Mouse (Mus musculus): ENCODE measurements at regions not wholly inside any gene's neighbourhood (a gene's known extent, or its start where the extent isn't known, plus 50 kb on each side); places are given as distances from the start of the nearest gene placed in this dataset.
"Not testable (repeated sequence)": the region's sequence is repeated elsewhere in the genome, so short reads cannot be mapped to it uniquely, and the experiment has no call there.

DNA sequence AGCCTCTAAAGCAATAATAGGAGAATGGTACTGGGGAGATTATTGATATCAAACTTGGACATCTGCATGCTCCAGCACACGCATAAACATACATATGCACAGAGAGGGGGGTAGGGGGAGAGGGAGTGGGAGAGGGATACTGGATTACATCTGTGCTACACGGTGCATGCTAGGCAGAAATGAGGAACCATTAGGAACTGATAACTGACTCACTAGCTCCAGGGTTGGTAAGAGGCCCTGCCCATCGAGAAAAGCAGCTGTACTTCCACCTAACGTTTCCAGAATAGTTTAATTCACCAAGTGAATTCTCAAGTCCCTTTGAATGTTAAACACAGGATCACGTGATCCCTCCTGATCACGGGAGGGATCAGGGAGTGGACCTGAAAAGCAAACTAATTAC, 825.1 kb downstream of the Diaph3 start:
- no peak for DNase-seq

- no peak for DNase-seq
Observed at GRCm38 (mm10) chr14:86308949-86309543, 832.0 kb downstream of the Diaph3 start.

- peak; percentile 67 for DNase-seq
Observed at GRCm38 (mm10) chr14:86307806-86308205, 833.2 kb downstream of the Diaph3 start.

GRCm38 (mm10) chr14:86301666-86302065, 839.4 kb downstream of the Diaph3 start:
- DNase-seq: no peak

DNA sequence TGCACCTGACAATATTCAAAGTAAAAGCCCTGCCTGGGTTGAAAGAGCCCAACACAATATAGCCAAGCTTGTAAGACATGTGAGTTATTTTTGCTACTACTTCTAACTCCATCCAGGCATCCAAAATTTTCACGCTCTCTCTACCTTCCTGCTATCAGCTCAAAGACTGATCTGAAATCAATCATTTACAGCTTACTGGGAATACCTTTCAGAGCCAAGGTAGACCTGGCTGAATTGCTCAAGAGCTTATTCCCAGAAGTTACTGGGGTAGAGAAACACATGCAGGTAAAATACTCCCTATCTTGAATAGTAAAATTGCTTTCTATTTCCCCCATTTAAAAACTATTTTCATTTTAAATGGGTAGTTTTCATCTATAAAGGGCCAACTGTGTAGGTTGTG, 840.2 kb downstream of the Diaph3 start:
- DNase-seq: no peak

DNA sequence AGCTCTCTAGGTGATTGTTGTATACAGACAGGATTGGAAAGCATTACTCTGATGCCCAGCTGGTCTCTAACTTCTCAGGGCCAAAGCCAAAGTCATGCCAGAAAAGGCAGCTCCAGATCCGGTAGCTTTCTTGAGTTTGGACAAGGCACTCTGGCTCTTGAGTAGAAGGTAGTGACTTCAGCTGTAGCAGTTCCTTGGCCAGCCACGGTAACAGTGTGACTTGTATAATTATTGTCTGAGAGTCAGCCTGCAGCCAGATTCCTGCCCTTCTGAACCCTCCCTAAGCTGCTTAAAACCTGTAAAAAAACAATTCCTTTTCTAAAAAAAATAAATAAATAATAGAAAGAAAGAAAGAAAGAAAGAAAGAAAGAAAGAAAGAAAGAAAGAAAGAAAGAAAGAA, 843.0 kb downstream of the Diaph3 start:
- no peak for DNase-seq

- not testable (repeated sequence) for DNase-seq
Observed at GRCm38 (mm10) chr14:86294606-86295005, 846.4 kb downstream of the Diaph3 start.

- no peak for DNase-seq
Observed at GRCm38 (mm10) chr14:86293804-86294203, 847.2 kb downstream of the Diaph3 start.

DNA sequence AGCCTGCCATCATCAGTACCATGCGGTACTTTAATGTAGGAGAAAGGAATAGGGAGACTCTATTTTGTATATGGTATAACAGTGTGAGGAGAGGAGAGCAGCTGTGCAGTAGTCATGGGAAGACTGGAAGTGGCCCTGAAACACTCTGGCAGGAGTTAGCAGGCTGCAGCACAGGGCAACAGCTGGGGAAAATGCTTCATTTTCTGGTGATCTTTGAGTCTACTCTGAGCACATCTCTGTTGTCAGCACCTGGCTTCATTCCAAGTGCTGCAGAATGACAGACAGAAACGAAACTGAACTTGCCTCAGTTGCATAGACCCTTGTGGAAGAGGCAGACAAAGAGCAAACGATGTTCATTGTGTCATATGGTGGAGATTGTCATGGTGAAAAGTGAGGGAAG, 847.7 kb downstream of the Diaph3 start:
- no peak for DNase-seq

GRCm38 (mm10) chr14:86290556-86290955, 850.5 kb downstream of the Diaph3 start:
- no peak for DNase-seq

- no peak for DNase-seq
Observed at GRCm38 (mm10) chr14:86261640-86262230, 879.3 kb downstream of the Diaph3 start.

DNA sequence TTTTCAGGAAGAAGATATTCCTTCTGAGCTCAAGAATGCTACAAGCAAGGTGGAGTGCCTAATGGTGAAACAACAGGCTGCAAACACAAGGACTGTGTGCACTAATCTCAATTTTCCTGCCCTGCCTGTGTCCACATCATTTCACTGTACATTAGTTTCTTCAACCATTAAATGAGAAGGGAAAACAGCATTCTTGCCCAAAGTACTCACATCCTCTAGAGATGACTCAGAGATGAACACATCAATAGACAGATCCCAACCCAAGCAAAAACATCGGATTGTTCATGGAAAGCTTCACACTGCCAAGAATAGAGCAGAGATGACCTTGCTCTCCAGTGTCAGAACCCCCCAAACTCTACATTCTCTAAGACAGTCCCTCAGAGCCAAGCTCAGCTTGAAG, 886.8 kb downstream of the Diaph3 start:
- DNase-seq: no peak

GRCm38 (mm10) chr14:86251617-86252016, 889.4 kb downstream of the Diaph3 start:
- DNase-seq: no peak

DNA sequence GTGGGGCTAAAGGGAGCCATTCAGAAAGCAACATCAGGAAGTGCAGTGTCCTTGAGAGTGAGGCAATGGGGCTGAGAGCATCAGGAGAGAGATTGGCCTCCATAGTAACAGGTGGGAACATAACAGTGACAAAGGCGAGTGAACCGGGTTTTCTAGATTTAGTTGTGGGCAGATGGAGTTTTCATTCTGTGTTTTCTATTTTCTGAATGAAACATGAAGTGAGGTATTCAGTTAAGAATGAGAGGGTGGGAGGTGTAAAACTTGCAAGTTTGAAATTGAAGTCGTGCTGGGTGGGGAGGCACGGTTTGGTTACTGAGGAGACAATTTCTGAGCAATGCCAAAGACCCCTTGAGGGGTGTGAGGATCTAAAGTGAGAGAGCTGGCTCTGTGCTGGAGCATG, 893.3 kb downstream of the Diaph3 start:
- DNase-seq: no peak

DNA sequence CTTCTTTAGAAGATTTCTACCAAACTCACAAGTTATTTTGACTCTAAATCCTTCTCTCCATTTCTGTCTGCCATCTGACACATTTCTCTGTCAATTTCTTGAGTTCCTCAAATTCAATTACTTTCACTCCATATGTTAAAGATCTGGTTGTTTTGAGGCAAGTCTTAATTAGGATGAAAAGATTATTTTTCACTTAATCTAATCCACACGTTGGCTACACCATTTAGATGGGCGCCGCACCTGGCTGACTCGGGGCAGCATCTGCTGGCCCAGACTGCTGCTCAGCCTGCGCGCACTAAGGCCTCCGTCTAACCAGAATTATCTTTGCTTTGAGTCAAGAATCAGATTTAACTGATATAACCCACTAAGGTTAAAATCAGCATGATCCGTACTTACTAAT, 894.3 kb downstream of the Diaph3 start:
- no peak for DNase-seq

GRCm38 (mm10) chr14:86243662-86244061, 897.4 kb downstream of the Diaph3 start:
- no peak for DNase-seq

DNA sequence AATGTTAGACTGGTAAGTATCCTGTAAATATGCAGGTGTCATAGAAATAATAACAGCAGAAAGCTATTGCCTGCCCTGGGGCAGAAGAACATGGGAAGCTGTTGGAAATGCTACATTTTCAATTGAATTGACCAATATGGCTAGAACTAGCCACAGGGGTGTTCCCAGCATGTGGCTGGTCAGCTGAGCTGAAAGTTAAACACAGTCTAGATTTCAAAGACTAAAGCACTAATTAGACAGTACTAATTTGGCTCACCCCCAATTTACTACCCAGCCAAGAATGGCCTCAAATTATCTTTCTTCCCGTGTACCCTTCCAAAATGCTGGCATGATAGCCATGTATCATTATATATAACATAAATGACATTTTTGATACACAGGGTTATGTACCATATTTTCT, 898.2 kb downstream of the Diaph3 start:
- no peak for DNase-seq

- DNase-seq: no peak
Observed at GRCm38 (mm10) chr14:86239090-86239489, 901.9 kb downstream of the Diaph3 start.

- no peak for DNase-seq
Observed at GRCm38 (mm10) chr14:86233305-86233704, 907.7 kb downstream of the Diaph3 start.

- DNase-seq: no peak
Observed at GRCm38 (mm10) chr14:86230609-86231008, 910.4 kb downstream of the Diaph3 start.

GRCm38 (mm10) chr14:86229755-86230154, 911.3 kb downstream of the Diaph3 start:
- no peak for DNase-seq

DNA sequence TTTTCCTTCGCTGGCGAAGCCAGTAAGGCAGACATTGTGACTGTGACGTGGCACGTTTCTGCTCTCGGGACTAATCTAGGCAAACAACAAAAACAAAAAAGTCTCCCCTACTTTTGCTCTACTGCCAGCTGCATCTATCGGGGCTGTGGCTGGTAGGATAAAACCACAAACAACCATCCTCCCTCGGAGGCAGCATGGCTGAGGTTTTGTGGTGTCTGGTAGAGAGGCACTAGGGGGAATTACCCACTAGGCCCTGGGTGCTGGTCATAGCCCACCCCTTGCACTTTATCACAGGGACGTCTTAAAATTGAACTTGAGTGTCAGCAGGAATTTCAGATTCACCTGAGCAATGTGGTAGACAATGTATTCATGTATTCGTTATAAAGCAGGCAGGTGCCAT, 925.3 kb downstream of the Diaph3 start:
- no peak for DNase-seq

GRCm38 (mm10) chr14:86211654-86212053, 929.4 kb downstream of the Diaph3 start:
- no peak for DNase-seq

GRCm38 (mm10) chr14:86204582-86204981, 936.5 kb downstream of the Diaph3 start:
- DNase-seq: no peak

- no peak for DNase-seq
Observed at GRCm38 (mm10) chr14:86197864-86198263, 943.2 kb downstream of the Diaph3 start.
